Mouse (Mus musculus): Measurements from ENCODE around the gene Kidins220. TPM values are rescaled to one million over a fixed set of nuclear protein-coding genes. Genes with fewer than 3 reads are reported as not detected.

The Kidins220 gene
- polyA plus RNA-seq, 1 experiment from 2014 or later = 46.4 TPM

Other genes starting within 250 kb of the Kidins220 start
- gene Mboat2, start 144.0 kb upstream of the Kidins220 start, polyA plus RNA-seq (2014; fragmentation: Nextera tagmentation; extraction: Ambion mirVana) = 39.1 and 40.1 TPM in 2 replicates
- gene Id2, start 122.2 kb downstream of the Kidins220 start, polyA plus RNA-seq (2014; fragmentation: Nextera tagmentation; extraction: Ambion mirVana) = 511 and 550 TPM in 2 replicates

All from heart, embryonic 11.5 days (tissue).